Mouse (Mus musculus): ENCODE results near the gene Ooep. TPM values are rescaled to one million over a fixed set of nuclear protein-coding genes. Genes with fewer than 3 reads are reported as not detected.
"Not testable (repeated sequence)": the region's sequence is repeated elsewhere in the genome, so short reads cannot be mapped to it uniquely, and the experiment has no call there.

Ooep gene
- polyA plus RNA-seq, 1 experiment: not detected

DNA sequence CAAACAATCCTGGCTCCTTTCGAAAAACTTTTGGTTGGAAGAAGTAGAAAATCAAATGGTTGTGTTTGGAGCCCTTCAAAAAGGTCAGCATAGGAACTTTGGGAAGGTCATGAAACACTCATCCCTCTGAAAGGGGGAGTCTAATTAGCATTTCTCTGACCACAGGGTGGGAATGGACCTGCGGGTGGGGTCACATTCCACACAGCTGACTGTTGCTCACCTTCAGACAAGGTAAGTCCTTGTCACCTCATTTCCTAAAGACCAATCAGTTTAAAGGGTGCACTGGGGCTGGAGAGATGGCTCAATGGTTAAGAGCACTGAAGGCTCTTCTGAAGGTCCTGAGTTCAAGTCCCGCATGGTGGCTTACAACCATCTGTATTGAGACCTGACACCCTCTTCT lies 7.1 kb downstream of the Ooep start:
- H3K27ac ChIP-seq (ENCODE audit: insufficient read depth, low read depth, low read length): no peak overlapping the region
- no peaks in the 10 kb centered on the region for H3K4me1 ChIP-seq (ENCODE audit: control insufficient read depth, insufficient read depth, low read length)
- WGBS: 99% methylated on average over 3 of the region's 3 CpGs
- TF ChIP-seq POLR2A (IDR thresholded peaks at IDR 0.05; ENCODE audit: insufficient read depth, low read depth, low read length) (no peak), CTCF (IDR thresholded peaks at IDR 0.05; ENCODE audit: insufficient read depth, low read depth, low read length) (no peak)
- H3K4me3 ChIP-seq (ENCODE audit: insufficient read depth, low read depth, low read length): no peak overlapping the region

GRCm38 (mm10) chr9:78369786-78370185 lies 8.7 kb downstream of the Ooep start:
- Histone ChIP-seq H3K27ac (ENCODE audit: insufficient read depth, low read depth, low read length) (no peak overlapping the region), H3K4me3 (ENCODE audit: insufficient read depth, low read depth, low read length) (no peak overlapping the region), H3K4me1 (ENCODE audit: control insufficient read depth, insufficient read depth, low read length) (no peaks in the 10 kb centered on the region)
- WGBS: 95% methylated on average over 7 of the region's 7 CpGs
- no peak for TF ChIP-seq POLR2A (IDR thresholded peaks at IDR 0.05; ENCODE audit: insufficient read depth, low read depth, low read length)
- TF ChIP-seq CTCF (IDR thresholded peaks at IDR 0.05; ENCODE audit: insufficient read depth, low read depth, low read length): no peak

- Histone ChIP-seq H3K4me1 (ENCODE audit: control insufficient read depth, insufficient read depth, low read length) (no peaks in the 10 kb centered on the region), H3K27ac (ENCODE audit: insufficient read depth, low read depth, low read length) (no peak overlapping the region), H3K4me3 (ENCODE audit: insufficient read depth, low read depth, low read length) (no peak overlapping the region)
- no peak for TF ChIP-seq CTCF (IDR thresholded peaks at IDR 0.05; ENCODE audit: insufficient read depth, low read depth, low read length)
- TF ChIP-seq POLR2A (IDR thresholded peaks at IDR 0.05; ENCODE audit: insufficient read depth, low read depth, low read length): no peak
- 100% methylated on average over 2 of the region's 2 CpGs for WGBS
Measured at GRCm38 (mm10) chr9:78369349-78369748, 9.2 kb downstream of the Ooep start.

- Histone ChIP-seq H3K27ac (ENCODE audit: insufficient read depth, low read depth, low read length) (no peak overlapping the region), H3K4me3 (ENCODE audit: insufficient read depth, low read depth, low read length) (no peak overlapping the region), H3K4me1 (ENCODE audit: control insufficient read depth, insufficient read depth, low read length) (no peaks in the 10 kb centered on the region)
- 82% methylated on average over 3 of the region's 3 CpGs for WGBS
- TF ChIP-seq CTCF (IDR thresholded peaks at IDR 0.05; ENCODE audit: insufficient read depth, low read depth, low read length): no peak
- TF ChIP-seq POLR2A (IDR thresholded peaks at IDR 0.05; ENCODE audit: insufficient read depth, low read depth, low read length): no peak
Measured at GRCm38 (mm10) chr9:78368671-78369293, 9.7 kb downstream of the Ooep start.

DNA sequence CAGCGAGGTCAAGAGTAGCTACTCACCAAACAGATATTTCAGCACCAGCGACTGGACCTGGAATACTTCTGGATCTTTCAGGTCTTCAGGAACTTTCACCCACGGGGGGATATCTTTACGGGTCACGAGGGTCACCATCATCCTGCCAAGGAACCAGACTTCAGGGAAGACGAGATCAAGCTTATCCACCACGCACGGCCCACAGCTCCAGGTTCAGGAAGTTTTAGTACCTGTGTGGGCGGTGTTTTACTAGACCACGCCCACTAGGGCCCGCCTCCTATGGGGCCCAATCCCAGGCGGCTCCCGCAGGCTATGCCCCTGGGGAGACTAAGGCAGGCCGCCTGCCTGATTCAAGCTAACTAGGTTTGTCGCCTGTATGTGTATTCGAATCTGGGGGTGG lies 10.6 kb downstream of the Ooep start, which contains the start of gene Dppa5a:
Dppa5a (minus strand) TSS at position 219 of the 400 bp plus-strand sequence.
- H3K27ac ChIP-seq (ENCODE audit: insufficient read depth, low read depth, low read length); H3K4me3 ChIP-seq (ENCODE audit: insufficient read depth, low read depth, low read length); H3K4me1 ChIP-seq (ENCODE audit: control insufficient read depth, insufficient read depth, low read length): not testable (repeated sequence)
- WGBS: 98% methylated on average over 16 of the region's 16 CpGs

DNA sequence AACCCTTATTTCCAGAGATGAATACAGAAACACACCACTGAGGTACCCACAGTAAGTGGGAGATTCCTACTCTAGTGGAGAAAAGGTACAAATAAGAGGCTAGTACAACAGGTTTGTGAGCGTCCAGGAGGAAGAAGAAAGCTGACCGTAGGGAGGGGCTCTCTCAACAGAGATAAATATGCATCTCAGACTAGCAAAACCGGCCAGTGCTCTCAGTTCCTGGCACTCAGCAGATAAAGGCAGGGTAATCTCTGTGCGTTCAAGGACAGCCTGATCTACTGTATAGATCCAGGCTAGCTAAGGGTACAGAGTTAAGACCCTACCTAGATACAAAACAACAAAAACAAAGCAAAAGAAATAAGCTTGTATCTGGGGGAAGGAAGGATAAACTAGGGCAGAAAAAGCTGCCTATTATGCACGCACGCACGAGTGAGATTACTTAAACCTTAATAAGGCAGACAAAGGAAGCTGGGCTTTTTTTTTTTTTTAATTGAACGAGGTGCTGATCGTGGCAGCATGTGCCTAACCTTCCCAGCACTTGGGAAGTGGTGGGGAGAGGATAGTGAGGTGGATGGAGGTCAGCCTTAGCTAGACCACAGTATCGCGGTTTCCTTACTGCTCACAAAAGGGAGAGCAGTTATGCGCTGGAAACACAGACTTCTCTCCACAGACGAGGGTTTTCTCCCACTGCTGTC lies 12.5 kb downstream of the Ooep start:
- TF ChIP-seq POLR2A (IDR thresholded peaks at IDR 0.05; ENCODE audit: insufficient read depth, low read depth, low read length) (no peak), CTCF (IDR thresholded peaks at IDR 0.05; ENCODE audit: insufficient read depth, low read depth, low read length) (no peak)
- Histone ChIP-seq H3K4me3 (ENCODE audit: insufficient read depth, low read depth, low read length) (no peak overlapping the region), H3K4me1 (ENCODE audit: control insufficient read depth, insufficient read depth, low read length) (no peaks in the 10 kb centered on the region), H3K27ac (ENCODE audit: insufficient read depth, low read depth, low read length) (no peak overlapping the region)
- 64% methylated on average over 13 of the region's 13 CpGs for WGBS

- no peaks in the 10 kb centered on the region for H3K4me1 ChIP-seq (ENCODE audit: control insufficient read depth, insufficient read depth, low read length)
- no peak overlapping the region for H3K27ac ChIP-seq (ENCODE audit: insufficient read depth, low read depth, low read length)
- WGBS: 90% methylated on average over 6 of the region's 6 CpGs
- no peak overlapping the region for H3K4me3 ChIP-seq (ENCODE audit: insufficient read depth, low read depth, low read length)
- no peak for TF ChIP-seq CTCF (IDR thresholded peaks at IDR 0.05; ENCODE audit: insufficient read depth, low read depth, low read length)
- no peak for TF ChIP-seq POLR2A (IDR thresholded peaks at IDR 0.05; ENCODE audit: insufficient read depth, low read depth, low read length)
Measured at GRCm38 (mm10) chr9:78364701-78365100, 13.8 kb downstream of the Ooep start.

DNA sequence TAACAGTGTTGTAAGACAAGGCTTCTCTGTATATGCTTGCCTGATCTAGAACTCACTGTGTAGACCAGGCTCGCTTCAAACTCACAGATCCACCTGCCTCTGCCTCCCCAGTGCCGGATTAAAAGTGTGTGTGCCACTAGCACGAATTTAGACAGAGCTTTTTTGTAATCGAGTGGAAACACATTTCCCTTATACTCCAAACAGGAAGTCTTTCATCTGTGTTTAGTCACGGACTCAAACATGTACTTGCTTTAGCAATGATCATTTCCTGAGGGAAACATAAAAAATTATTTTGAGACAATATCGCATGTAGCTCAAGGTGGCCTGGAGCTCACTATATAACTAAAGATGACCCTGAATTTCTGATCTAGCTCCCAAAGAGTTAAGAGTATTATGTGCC lies 15.2 kb downstream of the Ooep start:
- no peak overlapping the region for H3K27ac ChIP-seq (ENCODE audit: insufficient read depth, low read depth, low read length)
- H3K4me3 ChIP-seq (ENCODE audit: insufficient read depth, low read depth, low read length): no peak overlapping the region
- H3K4me1 ChIP-seq (ENCODE audit: control insufficient read depth, insufficient read depth, low read length): no peaks in the 10 kb centered on the region
- TF ChIP-seq CTCF (IDR thresholded peaks at IDR 0.05; ENCODE audit: insufficient read depth, low read depth, low read length) (no peak), POLR2A (IDR thresholded peaks at IDR 0.05; ENCODE audit: insufficient read depth, low read depth, low read length) (no peak)
- WGBS: 65% methylated on average over 6 of the region's 6 CpGs

DNA sequence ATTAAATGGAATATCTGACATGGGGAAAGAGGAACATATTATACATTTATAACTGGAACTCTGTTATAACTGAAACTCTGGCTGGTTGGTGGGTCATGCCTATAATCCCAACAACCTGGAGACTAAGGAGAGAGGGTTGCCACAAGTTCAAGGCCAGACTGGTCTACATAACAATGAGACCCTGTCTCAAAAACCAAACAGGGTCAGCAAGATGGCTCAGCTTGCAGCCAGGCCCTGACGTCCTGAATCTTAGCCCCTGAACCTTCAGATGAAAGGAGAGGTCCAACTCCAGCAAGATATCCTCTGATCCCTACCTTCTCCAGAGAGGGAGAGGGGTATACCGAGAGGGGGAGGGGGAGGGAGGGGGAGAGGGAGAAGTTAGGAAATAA lies 18.0 kb downstream of the Ooep start:
- TF ChIP-seq POLR2A (IDR thresholded peaks at IDR 0.05; ENCODE audit: insufficient read depth, low read depth, low read length): no peak
- TF ChIP-seq CTCF (IDR thresholded peaks at IDR 0.05; ENCODE audit: insufficient read depth, low read depth, low read length): no peak
- 51% methylated on average over 2 of the region's 2 CpGs for WGBS
- Histone ChIP-seq H3K4me1 (ENCODE audit: control insufficient read depth, insufficient read depth, low read length) (no peaks in the 10 kb centered on the region), H3K27ac (ENCODE audit: insufficient read depth, low read depth, low read length) (no peak overlapping the region), H3K4me3 (ENCODE audit: insufficient read depth, low read depth, low read length) (no peak overlapping the region)

Data from olfactory bulb, adult 2 months (tissue).